Mouse (Mus musculus) myocyte (in vitro differentiated cells): ENCODE data around the gene Arfgef3. TPM values are rescaled to one million over a fixed set of nuclear protein-coding genes. Genes with fewer than 3 reads are reported as not detected.
"Not testable (repeated sequence)": the region's sequence is repeated elsewhere in the genome, so short reads cannot be mapped to it uniquely, and the experiment has no call there.

Experiments used
- H3K27me3 ChIP-seq: one replicate; pipeline ENCODE4 v1.6.1; 2011; ENCODE audit not compliant: control insufficient read depth, insufficient read depth, insufficient read length
- H3K36me3 ChIP-seq: one replicate; pipeline ENCODE4 v1.6.1; 2011; ENCODE audit not compliant: control insufficient read depth, insufficient read depth
- H3K4me2 ChIP-seq: one replicate; pipeline ENCODE4 v1.6.1; 2011; ENCODE audit warnings: low read depth, control low read depth
- H3K4me3 ChIP-seq: one replicate; pipeline ENCODE4 v1.5.1; 2011; ENCODE audit warnings: mild to moderate bottlenecking, control low read depth, moderate library complexity
- H3K79me2 ChIP-seq: one replicate; pipeline ENCODE4 v1.6.1; 2011; ENCODE audit not compliant: control insufficient read depth, insufficient read depth
- H3ac ChIP-seq: one replicate; pipeline ENCODE4 v1.6.1; 2011; ENCODE audit not compliant: control insufficient read depth, insufficient read length
- CEBPB ChIP-seq: IDR thresholded peaks from 2 replicates; pipeline ENCODE4 v1.6.1; 2011; ENCODE audit warnings: mild to moderate bottlenecking, moderate library complexity; ENCODE audit not compliant: poor library complexity, insufficient read depth, severe bottlenecking
- E2F4 ChIP-seq: IDR thresholded peaks from one replicate; pipeline ENCODE4 v1.6.1; 2011; ENCODE audit warnings: mild to moderate bottlenecking, control low read depth, moderate library complexity; ENCODE audit not compliant: insufficient read depth
- MAX ChIP-seq: IDR thresholded peaks from one replicate; pipeline ENCODE4 v1.6.1; 2011; ENCODE audit warnings: low read depth, mild to moderate bottlenecking, control low read depth
- MYOD1 ChIP-seq, 3 experiments: IDR thresholded peaks; one replicate each; pipeline ENCODE4 v1.6.1; 2011; ENCODE audit warnings: control low read depth in 2 of 3, low read depth in 2 of 3, mild to moderate bottlenecking in 2 of 3, moderate library complexity in 1 of 3; ENCODE audit not compliant: insufficient read length in 2 of 3, control insufficient read depth in 1 of 3
- MYOG ChIP-seq, 3 experiments: IDR thresholded peaks; one replicate each; pipeline ENCODE4 v1.6.1; 2011; ENCODE audit warnings: control low read depth in 2 of 3, low read depth in 2 of 3, mild to moderate bottlenecking in 2 of 3; ENCODE audit not compliant: insufficient read length in 2 of 3, control insufficient read depth in 1 of 3, insufficient read depth in 1 of 3
- POLR2A ChIP-seq: IDR thresholded peaks from one replicate; pipeline ENCODE4 v1.6.1; 2011; ENCODE audit warnings: low read depth, mild to moderate bottlenecking, control low read depth, moderate library complexity; ENCODE audit not compliant: insufficient read length
- POLR2AphosphoS2 ChIP-seq: IDR thresholded peaks from one replicate; pipeline ENCODE4 v1.6.1; 2011; ENCODE audit warnings: low read depth, control low read depth; ENCODE audit not compliant: insufficient read length
- REST ChIP-seq: IDR thresholded peaks from one replicate; pipeline ENCODE4 v1.6.1; 2011; ENCODE audit warnings: mild to moderate bottlenecking, control low read depth, moderate library complexity; ENCODE audit not compliant: insufficient read depth, insufficient read length
- SRF ChIP-seq: IDR thresholded peaks from one replicate; pipeline ENCODE4 v1.6.1; 2011; ENCODE audit warnings: low read depth; ENCODE audit not compliant: control insufficient read depth, insufficient read length
- TCF12 ChIP-seq: IDR thresholded peaks from one replicate; pipeline ENCODE4 v1.6.1; 2011; ENCODE audit warnings: mild to moderate bottlenecking, control low read depth; ENCODE audit not compliant: poor library complexity, insufficient read depth, severe bottlenecking
- TCF3 ChIP-seq: IDR thresholded peaks from one replicate; pipeline ENCODE4 v1.6.1; 2011; ENCODE audit warnings: low read depth, control low read depth; ENCODE audit not compliant: insufficient read length
- USF1 ChIP-seq: IDR thresholded peaks from one replicate; pipeline ENCODE4 v1.6.1; 2011; ENCODE audit warnings: low read depth, mild to moderate bottlenecking, control low read depth, moderate library complexity
- polyA plus RNA-seq: library from polyadenylated mRNA; unstranded; fragments of >200 nt; fragmentation: generic; extraction: Trizol; gene quantifications from one replicate; pipeline ENCODE4 v1.2.1, GENCODE M21; 2012; ENCODE audit warnings: missing spikeins

Arfgef3 gene
- polyA plus RNA-seq, 1 experiment: not detected

DNA sequence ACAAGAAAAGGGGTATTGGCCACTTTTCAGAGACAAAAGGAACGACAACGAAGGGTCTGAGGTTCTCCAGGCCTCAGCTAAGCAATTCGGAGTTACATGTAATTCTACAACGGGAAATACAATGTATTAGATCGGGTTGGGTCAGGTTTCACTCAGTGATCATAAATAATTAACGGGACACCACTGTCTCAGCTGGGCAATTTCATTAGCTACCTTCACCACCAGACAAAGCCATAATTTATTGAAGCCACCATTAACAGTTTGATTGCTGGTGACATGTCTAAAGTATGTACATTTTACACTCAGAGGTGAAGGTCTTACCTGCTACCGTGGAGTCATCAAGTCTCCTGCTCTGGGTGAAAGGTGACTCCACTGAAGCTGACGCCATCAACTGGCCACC is 113.3 kb downstream of the Arfgef3 start:
- no peak overlapping the region for H3K4me2 ChIP-seq
- TF ChIP-seq CEBPB (no peak), MAX (no peak), TCF3 (no peak), MYOD1 (IDR thresholded peaks at IDR 0.05; ENCODE audit: control insufficient read depth in 1 of 3, insufficient read length in 2 of 3, low read depth in 2 of 3) (no peak), E2F4 (no peak), REST (no peak), SRF (no peak)
- no peaks in the 10 kb centered on the region for H3K79me2 ChIP-seq
- no peaks in the 10 kb centered on the region for H3K27me3 ChIP-seq
- H3K4me3 ChIP-seq: no peak overlapping the region
- no peaks in the 10 kb centered on the region for H3K36me3 ChIP-seq
- H3ac ChIP-seq: no peak overlapping the region

DNA sequence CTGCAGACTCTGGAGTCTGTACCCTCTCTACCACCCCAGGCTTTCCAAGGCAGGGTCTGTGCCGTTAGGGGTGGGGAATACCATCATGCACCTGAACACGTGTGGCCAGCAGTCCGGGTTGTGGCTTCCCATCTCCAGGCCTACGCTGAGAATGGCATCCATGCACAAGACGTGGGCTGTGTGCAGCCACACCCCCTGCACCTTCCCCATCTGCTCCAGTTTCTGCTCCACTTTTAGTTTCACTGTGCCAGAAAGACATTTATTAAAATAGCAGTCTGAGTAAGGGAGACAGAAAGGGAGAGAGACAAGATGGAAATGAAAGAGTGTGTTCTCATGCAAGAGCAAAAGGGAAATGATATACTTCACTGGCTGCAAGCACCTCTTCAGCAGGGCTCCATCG is 116.2 kb downstream of the Arfgef3 start:
- H3K4me3 ChIP-seq: no peak overlapping the region
- no peak overlapping the region for H3ac ChIP-seq
- TF ChIP-seq SRF (no peak), MYOD1 (IDR thresholded peaks at IDR 0.05; ENCODE audit: control insufficient read depth in 1 of 3, insufficient read length in 2 of 3, low read depth in 2 of 3) (no peak), TCF3 (no peak), POLR2AphosphoS2 (no peak), USF1 (no peak), E2F4 (no peak), TCF12 (no peak), MYOG (IDR thresholded peaks at IDR 0.05; ENCODE audit: control insufficient read depth in 1 of 3, insufficient read depth in 1 of 3, insufficient read length in 2 of 3, low read depth in 2 of 3) (no peak), REST (no peak), CEBPB (no peak), POLR2A (no peak), MAX (no peak)
- no peak overlapping the region for H3K4me2 ChIP-seq
- H3K27me3 ChIP-seq: no peaks in the 10 kb centered on the region
- no peaks in the 10 kb centered on the region for H3K79me2 ChIP-seq
- no peaks in the 10 kb centered on the region for H3K36me3 ChIP-seq

DNA sequence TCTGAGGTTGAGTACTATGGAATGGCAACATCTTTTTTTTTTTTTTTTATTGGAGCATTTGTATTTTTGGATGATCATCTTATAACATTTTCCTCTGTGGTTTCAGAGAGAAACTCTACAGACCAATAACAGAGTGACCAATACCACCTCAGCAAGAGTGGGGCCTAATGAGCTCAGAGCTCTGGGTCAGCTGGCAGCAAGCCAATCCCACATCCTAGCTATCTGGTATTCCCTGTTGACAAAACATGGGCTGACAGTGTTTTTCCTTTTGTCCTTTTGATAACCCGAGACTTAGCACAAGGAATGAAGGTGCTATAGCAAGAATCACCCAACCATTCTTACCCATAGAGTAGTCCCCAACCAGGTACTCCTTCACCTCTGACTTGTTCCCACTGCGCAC is 131.0 kb downstream of the Arfgef3 start:
- Histone ChIP-seq H3K27me3 (peaks cover 2% of the 10 kb centered on the region), H3K4me2 (no peak overlapping the region), H3ac (no peak overlapping the region), H3K79me2 (no peaks in the 10 kb centered on the region), H3K4me3 (no peak overlapping the region), H3K36me3 (no peaks in the 10 kb centered on the region)
- TF ChIP-seq POLR2AphosphoS2: no peak
- no peak for TF ChIP-seq MAX
- no peak for TF ChIP-seq CEBPB
- no peak for TF ChIP-seq TCF3
- no peak for TF ChIP-seq TCF12
- TF ChIP-seq SRF: no peak
- TF ChIP-seq POLR2A: no peak
- no peak for TF ChIP-seq E2F4
- no peak for TF ChIP-seq MYOG (IDR thresholded peaks at IDR 0.05; ENCODE audit: control insufficient read depth in 1 of 3, insufficient read depth in 1 of 3, insufficient read length in 2 of 3, low read depth in 2 of 3)
- no peak for TF ChIP-seq MYOD1 (IDR thresholded peaks at IDR 0.05; ENCODE audit: control insufficient read depth in 1 of 3, insufficient read length in 2 of 3, low read depth in 2 of 3)
- TF ChIP-seq USF1: no peak
- no peak for TF ChIP-seq REST

DNA sequence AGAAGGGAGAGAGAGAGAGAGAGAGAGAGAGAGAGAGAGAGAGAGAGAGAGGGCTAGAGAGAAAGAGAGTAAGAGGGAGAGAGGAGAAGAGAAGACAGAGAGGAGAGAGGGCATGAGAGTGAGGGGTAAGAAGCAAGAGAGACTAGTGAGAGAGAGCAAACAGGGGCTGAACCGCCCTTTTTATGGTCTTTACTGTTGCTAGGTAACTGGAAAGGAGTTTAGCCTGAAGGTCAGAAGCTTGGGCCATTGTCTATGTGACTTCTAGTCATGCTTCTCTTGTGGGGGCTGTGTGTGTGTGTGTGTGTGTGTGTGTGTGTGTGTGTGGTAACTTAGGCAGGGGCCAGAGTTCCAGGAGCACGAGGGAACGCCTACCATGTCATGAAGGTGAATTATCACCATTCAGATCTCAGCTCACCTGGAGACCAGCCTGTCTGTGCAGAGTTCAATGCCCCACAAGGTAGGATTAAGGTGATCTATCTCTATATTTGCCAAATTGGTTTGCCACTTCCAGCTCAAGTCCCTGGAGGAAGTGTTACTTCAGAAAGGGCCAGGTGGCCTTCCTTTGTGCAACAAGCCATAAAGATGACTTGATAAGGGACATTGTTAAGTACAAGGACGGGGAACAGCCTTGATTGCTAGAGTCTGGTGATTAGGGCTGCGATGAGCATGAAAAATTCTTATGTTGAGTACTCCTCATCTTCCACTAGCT is 138.8 kb downstream of the Arfgef3 start:
- H3K36me3 ChIP-seq, H3ac ChIP-seq, H3K27me3 ChIP-seq, H3K4me3 ChIP-seq, H3K79me2 ChIP-seq, H3K4me2 ChIP-seq: not testable (repeated sequence)

DNA sequence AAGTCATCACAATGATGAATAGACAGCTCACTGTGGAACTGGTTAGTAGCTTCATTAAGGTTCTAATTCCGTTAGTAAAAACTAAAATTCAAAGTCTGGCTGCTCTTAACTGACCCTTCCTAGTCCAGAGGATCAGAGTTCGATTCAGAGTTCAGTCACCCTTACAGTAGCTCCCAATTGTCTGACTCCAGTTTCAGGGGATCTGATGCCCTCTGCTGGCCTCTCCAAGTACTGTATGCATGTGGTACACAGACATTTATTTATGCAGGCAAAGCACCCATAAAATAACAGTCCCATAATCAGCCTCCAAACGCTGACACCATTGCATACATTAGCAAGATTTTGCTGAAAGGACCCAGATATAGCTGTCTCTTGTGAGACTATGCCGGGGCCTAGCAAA is 141.7 kb downstream of the Arfgef3 start:
- TF ChIP-seq CEBPB: no peak
- TF ChIP-seq SRF: no peak
- TF ChIP-seq TCF3: no peak
- TF ChIP-seq POLR2A: no peak
- TF ChIP-seq MYOD1 (IDR thresholded peaks at IDR 0.05; ENCODE audit: control insufficient read depth in 1 of 3, insufficient read length in 2 of 3, low read depth in 2 of 3): no peak
- TF ChIP-seq POLR2AphosphoS2: no peak
- TF ChIP-seq MAX: no peak
- TF ChIP-seq REST: no peak
- TF ChIP-seq TCF12: no peak
- no peak for TF ChIP-seq USF1
- TF ChIP-seq MYOG (IDR thresholded peaks at IDR 0.05; ENCODE audit: control insufficient read depth in 1 of 3, insufficient read depth in 1 of 3, insufficient read length in 2 of 3, low read depth in 2 of 3): no peak
- TF ChIP-seq E2F4: no peak
- H3K79me2 ChIP-seq: no peaks in the 10 kb centered on the region
- no peak overlapping the region for H3ac ChIP-seq
- H3K4me2 ChIP-seq: no peak overlapping the region
- no peak overlapping the region for H3K4me3 ChIP-seq
- H3K36me3 ChIP-seq: no peaks in the 10 kb centered on the region
- no peaks in the 10 kb centered on the region for H3K27me3 ChIP-seq
